Mouse (Mus musculus): ENCODE results near the gene Higd1b.

DNA sequence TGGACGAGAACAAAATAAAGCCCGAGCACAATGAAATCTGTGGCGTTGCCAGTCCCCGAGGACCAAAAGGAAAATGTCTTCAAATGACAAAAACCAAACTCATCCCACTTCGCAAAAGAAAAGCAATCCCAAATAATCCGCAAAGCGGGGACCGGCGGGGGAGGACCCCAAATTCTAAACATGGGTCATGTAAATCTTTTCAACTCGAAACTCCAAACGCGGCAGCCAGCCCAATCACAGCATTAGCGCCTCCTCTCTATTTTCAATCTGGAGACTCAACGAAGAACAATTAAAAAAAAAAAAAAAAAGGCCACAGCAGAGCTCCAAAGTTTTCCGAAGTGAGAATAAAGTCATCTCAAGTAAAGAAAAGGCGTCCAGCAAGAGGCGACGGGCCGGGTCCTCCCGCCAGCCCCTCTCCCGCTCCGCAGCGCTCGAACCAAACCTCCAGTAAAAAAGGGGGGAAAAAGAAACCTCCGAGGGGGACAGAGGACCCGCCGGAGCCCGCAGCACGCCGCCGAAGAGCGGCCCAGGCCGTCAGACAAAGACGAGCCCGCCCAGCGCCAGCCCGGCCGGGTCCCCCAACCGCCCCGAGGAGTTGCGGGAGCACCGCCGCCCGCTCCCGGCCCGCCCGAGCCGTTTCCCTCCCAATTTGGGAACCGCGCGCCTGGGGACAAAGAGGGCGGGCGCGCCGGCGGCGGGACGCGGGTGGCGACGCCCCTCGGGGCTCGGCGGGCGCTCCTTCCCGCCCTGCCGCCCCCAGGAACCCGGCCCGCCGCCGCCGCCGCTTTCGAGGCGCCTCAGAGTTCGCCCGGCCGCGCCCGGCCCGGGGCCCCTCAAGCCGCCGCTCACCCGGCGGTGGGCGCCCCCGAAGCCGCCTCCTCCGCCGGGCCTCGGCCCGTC, 17.3 kb upstream of the Higd1b start:
- no peak for TF ChIP-seq POLR2A (IDR thresholded peaks at IDR 0.05; ENCODE audit: borderline replicate concordance, control insufficient read depth, low read depth, low read length)
- no peak for TF ChIP-seq CTCF (IDR thresholded peaks at IDR 0.05; ENCODE audit: control insufficient read depth, insufficient read depth, low read length)
